Comparison of ENCODE assay signal across 16 mouse cellular contexts in the genomic region with DNA sequence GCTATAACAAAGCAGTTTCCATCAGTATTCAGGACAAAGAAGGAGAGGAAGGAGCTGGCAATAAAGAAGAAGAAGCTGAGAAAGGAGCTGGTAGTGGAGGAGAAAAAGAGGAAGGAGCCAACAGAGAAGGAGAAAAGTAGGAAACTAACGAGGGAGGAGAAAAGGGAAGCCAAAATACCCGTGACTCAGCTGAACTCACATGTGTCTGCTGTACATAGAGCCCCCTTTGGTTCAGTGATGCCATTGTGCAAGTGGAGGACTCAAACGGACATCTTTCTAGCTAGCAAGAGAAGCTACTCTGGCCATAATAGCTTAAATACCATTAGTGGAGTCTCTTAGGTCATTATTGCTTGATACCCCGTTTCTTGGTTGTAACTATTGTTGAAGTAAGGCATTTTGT. TPM values are rescaled to one million over a fixed set of nuclear protein-coding genes. Genes with fewer than 3 reads are reported as not detected.
"Had no signal": no experiment of that assay in that cellular context is flagged by ENCODE, and none has a peak within 500 bp of the region (broad histone marks: within the 10 kb centered on the region; RNA-seq: fewer than 3 reads in every experiment).

No protein-coding gene starts in this region.

RNA-seq across cellular contexts. Expression of gene Olfr92, which starts 11.5 kb away (rescaled TPM):
- total RNA-seq: heart, postnatal 10 days; heart, postnatal 14 days; heart, postnatal 25 days; heart, postnatal 36 days; heart, postnatal 4 days; hematopoietic stem cell, adult 5-6 weeks; hindbrain, postnatal 0 days; layer of hippocampus, adult 18-20 months; layer of hippocampus, adult 2 months; layer of hippocampus, adult 8-10 months; layer of hippocampus, postnatal 10 days; layer of hippocampus, postnatal 14 days; layer of hippocampus, postnatal 25 days; layer of hippocampus, postnatal 36 days; left cerebral cortex, adult 18-20 months; left cerebral cortex, adult 2 months had no signal

RNA-seq across cellular contexts. Expression of gene Olfr93, which starts 29.9 kb away (rescaled TPM):
- total RNA-seq: heart, postnatal 10 days; heart, postnatal 14 days; heart, postnatal 25 days; heart, postnatal 36 days; heart, postnatal 4 days; hematopoietic stem cell, adult 5-6 weeks; hindbrain, postnatal 0 days; layer of hippocampus, adult 18-20 months; layer of hippocampus, adult 2 months; layer of hippocampus, adult 8-10 months; layer of hippocampus, postnatal 10 days; layer of hippocampus, postnatal 14 days; layer of hippocampus, postnatal 25 days; layer of hippocampus, postnatal 36 days; left cerebral cortex, adult 18-20 months; left cerebral cortex, adult 2 months had no signal

RNA-seq across cellular contexts. Expression of gene Olfr91, which starts 33.3 kb away (rescaled TPM):
- total RNA-seq: heart, postnatal 10 days; heart, postnatal 14 days; heart, postnatal 25 days; heart, postnatal 36 days; heart, postnatal 4 days; hematopoietic stem cell, adult 5-6 weeks; hindbrain, postnatal 0 days; layer of hippocampus, adult 18-20 months; layer of hippocampus, adult 2 months; layer of hippocampus, adult 8-10 months; layer of hippocampus, postnatal 10 days; layer of hippocampus, postnatal 14 days; layer of hippocampus, postnatal 25 days; layer of hippocampus, postnatal 36 days; left cerebral cortex, adult 18-20 months; left cerebral cortex, adult 2 months had no signal

RNA-seq across cellular contexts. Expression of gene Olfr90, which starts 43.1 kb away (rescaled TPM):
- total RNA-seq: heart, postnatal 10 days; heart, postnatal 14 days; heart, postnatal 25 days; heart, postnatal 36 days; heart, postnatal 4 days; hematopoietic stem cell, adult 5-6 weeks; hindbrain, postnatal 0 days; layer of hippocampus, adult 18-20 months; layer of hippocampus, adult 2 months; layer of hippocampus, adult 8-10 months; layer of hippocampus, postnatal 10 days; layer of hippocampus, postnatal 36 days; left cerebral cortex, adult 18-20 months had no signal
